Mouse (Mus musculus): ENCODE measurements around the gene Ahcyl1. TPM values are rescaled to one million over a fixed set of nuclear protein-coding genes. Genes with fewer than 3 reads are reported as not detected.

Gene Ahcyl1
- polyA plus RNA-seq, 1 experiment from 2014 or later: 105 TPM

DNA sequence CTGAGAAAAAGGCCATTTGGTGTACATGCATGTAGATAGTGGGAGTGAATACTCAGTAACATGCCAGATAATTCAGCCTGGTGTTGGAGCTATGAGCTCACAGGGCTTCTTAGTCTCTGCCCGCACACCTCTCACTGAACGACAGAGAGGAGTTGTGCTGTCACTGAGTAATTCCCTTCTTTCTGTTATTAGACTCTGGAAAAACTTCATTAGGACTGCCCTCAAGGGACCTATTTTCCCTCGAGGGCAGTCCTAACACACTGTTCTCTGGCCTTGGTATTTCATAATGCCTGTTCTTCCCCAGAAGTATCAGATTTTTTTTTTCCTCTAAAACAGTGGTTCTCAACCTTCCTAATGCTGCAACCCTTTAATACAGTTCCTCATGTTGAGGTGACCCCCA, 15.7 kb upstream of the Ahcyl1 start:
- no peaks in the 10 kb centered on the region for H3K4me1 ChIP-seq (ENCODE audit: control insufficient read depth, insufficient read depth, low read length)
- H3K27me3 ChIP-seq (replicated peaks; ENCODE audit: control insufficient read depth, insufficient read depth, low read length): no peaks in the 10 kb centered on the region
- no peaks in the 10 kb centered on the region for H3K9me3 ChIP-seq (replicated peaks; ENCODE audit: control insufficient read depth, low read length)
- WGBS: 61% methylated on average over 3 of the region's 3 CpGs
- H3K9ac ChIP-seq (ENCODE audit: low read length): no peak overlapping the region
- H3K4me2 ChIP-seq (ENCODE audit: low read length): no peak overlapping the region
- DNase-seq (ENCODE audit: low spot score) (no peak), ATAC-seq (no peak)
- no peak overlapping the region for H3K4me3 ChIP-seq (ENCODE audit: low read depth, low read length)
- H3K27ac ChIP-seq (ENCODE audit: low read depth, low read length): no peak overlapping the region
- H3K36me3 ChIP-seq (ENCODE audit: control insufficient read depth, insufficient read depth, low read length): no peaks in the 10 kb centered on the region

DNA sequence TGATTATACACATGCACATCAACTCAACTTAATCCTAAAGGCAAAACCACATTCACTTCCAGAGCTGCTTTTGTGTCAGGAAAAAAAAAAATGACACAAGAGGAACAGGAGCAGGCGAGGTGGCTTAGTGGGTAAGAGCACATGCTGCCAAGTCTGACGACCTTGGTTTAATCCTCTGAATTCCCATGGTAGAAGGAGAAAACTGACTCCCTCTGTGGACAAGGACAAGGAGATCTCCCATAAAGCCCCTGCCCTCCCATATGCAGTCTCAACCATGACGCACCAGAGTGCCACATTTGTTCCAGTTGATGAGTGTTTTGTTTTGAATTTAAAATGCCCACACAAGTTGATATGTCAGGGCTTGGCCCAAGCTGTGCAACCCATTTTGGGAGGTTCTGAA, 12.8 kb upstream of the Ahcyl1 start:
- Histone ChIP-seq H3K4me3 (ENCODE audit: low read depth, low read length) (no peak overlapping the region), H3K27ac (ENCODE audit: low read depth, low read length) (no peak overlapping the region), H3K9ac (ENCODE audit: low read length) (no peak overlapping the region), H3K9me3 (replicated peaks; ENCODE audit: control insufficient read depth, low read length) (no peaks in the 10 kb centered on the region), H3K27me3 (replicated peaks; ENCODE audit: control insufficient read depth, insufficient read depth, low read length) (no peaks in the 10 kb centered on the region), H3K4me2 (ENCODE audit: low read length) (no peak overlapping the region), H3K36me3 (ENCODE audit: control insufficient read depth, insufficient read depth, low read length) (no peaks in the 10 kb centered on the region), H3K4me1 (ENCODE audit: control insufficient read depth, insufficient read depth, low read length) (no peaks in the 10 kb centered on the region)
- DNase-seq (ENCODE audit: low spot score) (no peak), ATAC-seq (no peak)
- 26% methylated on average over 3 of the region's 3 CpGs for WGBS

DNA sequence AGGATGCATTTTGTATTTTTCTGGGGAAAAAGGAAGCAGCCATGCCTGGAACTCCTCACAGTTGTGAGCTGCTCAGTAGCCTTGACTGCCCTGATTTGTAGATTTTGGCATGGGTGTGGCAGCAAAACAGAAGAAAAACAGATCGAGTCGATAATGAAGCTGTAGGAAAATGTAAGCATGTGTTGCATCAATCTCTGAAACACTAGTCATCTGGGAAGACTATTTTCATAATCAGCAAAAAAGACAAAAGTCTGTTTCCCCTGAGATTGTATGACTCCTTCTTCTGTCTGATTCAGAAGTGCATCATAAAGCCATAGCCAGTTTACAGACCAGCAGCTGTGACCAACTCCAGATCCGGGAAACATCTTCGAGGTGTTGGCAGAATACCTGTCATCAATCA, 10.9 kb upstream of the Ahcyl1 start:
- no peak for DNase-seq (ENCODE audit: low spot score)
- no peaks in the 10 kb centered on the region for H3K27me3 ChIP-seq (replicated peaks; ENCODE audit: control insufficient read depth, insufficient read depth, low read length)
- 90% methylated on average over 4 of the region's 4 CpGs for WGBS
- H3K36me3 ChIP-seq (ENCODE audit: control insufficient read depth, insufficient read depth, low read length): no peaks in the 10 kb centered on the region
- no peaks in the 10 kb centered on the region for H3K4me1 ChIP-seq (ENCODE audit: control insufficient read depth, insufficient read depth, low read length)
- H3K9ac ChIP-seq (ENCODE audit: low read length): no peak overlapping the region
- H3K4me3 ChIP-seq (ENCODE audit: low read depth, low read length): no peak overlapping the region
- no peak overlapping the region for H3K27ac ChIP-seq (ENCODE audit: low read depth, low read length)
- no peak overlapping the region for H3K4me2 ChIP-seq (ENCODE audit: low read length)
- H3K9me3 ChIP-seq (replicated peaks; ENCODE audit: control insufficient read depth, low read length): no peaks in the 10 kb centered on the region
- no peak for ATAC-seq

DNA sequence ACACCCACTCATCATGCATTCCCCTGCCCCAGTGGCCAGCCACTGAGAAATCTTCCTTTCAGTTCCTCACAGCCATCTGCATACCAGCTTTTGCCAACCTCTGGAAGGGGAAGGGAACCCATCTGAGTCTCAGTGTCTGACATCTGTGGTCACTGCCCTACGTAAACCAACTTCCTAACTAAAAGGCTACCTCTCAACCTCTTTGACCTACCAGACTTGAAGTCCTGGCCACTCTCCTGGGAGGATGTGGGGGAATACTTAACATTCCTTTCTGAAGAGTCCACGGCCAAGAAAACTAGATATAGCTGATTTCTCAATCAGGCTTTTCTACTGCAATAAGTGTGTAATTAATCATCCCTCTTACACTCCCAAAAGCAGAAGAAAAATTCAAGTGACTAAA, 9.8 kb upstream of the Ahcyl1 start:
- Histone ChIP-seq H3K4me3 (ENCODE audit: low read depth, low read length) (no peak overlapping the region), H3K27ac (ENCODE audit: low read depth, low read length) (no peak overlapping the region), H3K9me3 (replicated peaks; ENCODE audit: control insufficient read depth, low read length) (no peaks in the 10 kb centered on the region), H3K4me2 (ENCODE audit: low read length) (no peak overlapping the region), H3K9ac (ENCODE audit: low read length) (no peak overlapping the region), H3K4me1 (ENCODE audit: control insufficient read depth, insufficient read depth, low read length) (no peaks in the 10 kb centered on the region), H3K27me3 (replicated peaks; ENCODE audit: control insufficient read depth, insufficient read depth, low read length) (no peaks in the 10 kb centered on the region), H3K36me3 (ENCODE audit: control insufficient read depth, insufficient read depth, low read length) (no peaks in the 10 kb centered on the region)
- ATAC-seq (no peak), DNase-seq (ENCODE audit: low spot score) (no peak)
- 77% methylated on average over 2 of the region's 2 CpGs for WGBS

DNA sequence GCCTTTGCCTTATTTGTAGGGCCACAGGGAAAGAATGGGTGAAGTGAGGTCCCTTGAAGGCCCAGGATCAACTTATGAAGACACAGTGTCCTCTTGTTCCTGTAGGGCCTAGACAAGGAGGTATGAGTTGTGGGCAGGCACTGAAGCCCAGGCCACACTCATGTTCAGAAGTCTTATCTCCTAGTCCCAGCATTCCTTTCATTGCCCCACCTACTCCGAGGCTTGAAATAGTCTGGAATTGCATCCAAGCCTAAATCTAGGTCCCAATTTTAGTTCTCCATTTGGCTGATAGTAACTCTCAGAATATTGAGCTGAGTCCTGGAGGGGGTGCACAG, 8.0 kb upstream of the Ahcyl1 start:
- 97% methylated on average over 1 of the region's 1 CpGs for WGBS
- no peak overlapping the region for H3K4me3 ChIP-seq (ENCODE audit: low read depth, low read length)
- DNase-seq (ENCODE audit: low spot score): no peak
- no peak overlapping the region for H3K9ac ChIP-seq (ENCODE audit: low read length)
- ATAC-seq: no peak
- no peaks in the 10 kb centered on the region for H3K36me3 ChIP-seq (ENCODE audit: control insufficient read depth, insufficient read depth, low read length)
- H3K9me3 ChIP-seq (replicated peaks; ENCODE audit: control insufficient read depth, low read length): no peaks in the 10 kb centered on the region
- H3K4me2 ChIP-seq (ENCODE audit: low read length): no peak overlapping the region
- no peaks in the 10 kb centered on the region for H3K27me3 ChIP-seq (replicated peaks; ENCODE audit: control insufficient read depth, insufficient read depth, low read length)
- H3K27ac ChIP-seq (ENCODE audit: low read depth, low read length): no peak overlapping the region
- H3K4me1 ChIP-seq (ENCODE audit: control insufficient read depth, insufficient read depth, low read length): no peaks in the 10 kb centered on the region

DNA sequence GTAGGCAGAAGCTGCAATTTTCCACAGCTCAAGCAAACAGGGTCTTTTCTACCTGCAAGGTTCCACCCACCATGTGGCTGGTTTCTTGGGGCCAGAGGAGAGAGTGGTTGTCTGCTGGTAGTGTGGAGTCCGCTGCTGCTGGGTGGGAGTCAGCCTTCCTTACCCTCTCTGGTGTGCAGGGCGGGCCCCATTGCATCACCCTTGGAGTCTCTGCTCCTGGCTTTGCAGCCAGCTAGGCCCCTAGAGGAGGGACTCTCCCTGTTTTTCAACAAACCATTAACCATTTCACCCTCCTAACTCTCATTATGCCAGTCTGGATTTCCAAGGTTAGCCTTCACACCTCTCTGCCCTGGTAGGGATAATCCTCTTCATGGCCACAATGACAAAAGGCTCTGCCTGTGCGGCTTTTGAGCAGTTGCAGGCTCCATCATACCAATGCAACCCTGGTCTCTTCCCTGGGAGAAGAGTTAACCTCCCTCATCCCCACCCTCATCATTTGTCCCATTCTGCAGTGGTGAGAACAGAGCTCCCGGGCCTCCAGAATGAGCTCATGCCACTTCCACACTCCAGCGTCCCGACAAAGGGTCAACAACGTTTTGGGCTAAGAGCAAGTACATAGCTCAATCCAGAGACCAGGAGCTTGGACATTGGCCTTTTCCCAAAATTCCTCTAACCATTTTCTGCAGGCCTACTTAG, 7.5 kb upstream of the Ahcyl1 start:
- H3K4me1 ChIP-seq (ENCODE audit: control insufficient read depth, insufficient read depth, low read length): no peaks in the 10 kb centered on the region
- no peak overlapping the region for H3K4me3 ChIP-seq (ENCODE audit: low read depth, low read length)
- no peaks in the 10 kb centered on the region for H3K36me3 ChIP-seq (ENCODE audit: control insufficient read depth, insufficient read depth, low read length)
- ATAC-seq (no peak), DNase-seq (ENCODE audit: low spot score) (no peak)
- H3K27ac ChIP-seq (ENCODE audit: low read depth, low read length): no peak overlapping the region
- no peaks in the 10 kb centered on the region for H3K9me3 ChIP-seq (replicated peaks; ENCODE audit: control insufficient read depth, low read length)
- WGBS: 77% methylated on average over 7 of the region's 7 CpGs
- H3K4me2 ChIP-seq (ENCODE audit: low read length): no peak overlapping the region
- no peaks in the 10 kb centered on the region for H3K27me3 ChIP-seq (replicated peaks; ENCODE audit: control insufficient read depth, insufficient read depth, low read length)
- no peak overlapping the region for H3K9ac ChIP-seq (ENCODE audit: low read length)

DNA sequence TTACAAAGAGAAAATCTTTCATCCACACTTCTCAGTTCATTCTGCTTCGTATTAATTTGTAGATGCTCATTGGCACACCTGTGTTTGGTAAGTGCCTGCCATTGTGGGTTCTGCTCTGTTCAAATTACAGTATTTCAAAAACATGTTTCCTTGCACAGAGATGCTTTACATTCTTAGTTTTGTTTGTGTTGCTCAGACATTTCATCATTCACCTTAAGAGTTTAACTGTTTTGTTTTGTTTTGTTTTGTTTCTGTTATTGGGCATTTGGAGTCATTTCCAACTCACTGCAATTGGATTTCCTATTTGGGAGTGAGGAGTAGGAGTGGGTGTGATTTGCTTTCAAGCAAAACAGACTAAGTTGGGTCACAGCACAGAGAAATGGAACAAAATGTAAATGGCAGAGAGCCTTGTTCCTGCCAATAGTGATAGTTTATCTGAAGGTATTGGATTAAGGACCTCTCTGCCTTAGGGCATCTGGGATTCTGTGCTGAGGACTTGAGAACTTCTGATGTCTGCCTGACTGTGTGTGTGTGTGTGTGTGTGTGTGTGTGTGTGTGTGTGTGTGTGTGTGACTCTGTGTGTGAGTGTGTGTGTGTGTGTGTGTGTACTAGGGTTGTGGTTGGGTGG, 5.5 kb upstream of the Ahcyl1 start:
- DNase-seq (ENCODE audit: low spot score) (no peak), ATAC-seq (no peak)
- Histone ChIP-seq H3K9ac (ENCODE audit: low read length) (no peak overlapping the region), H3K27me3 (replicated peaks; ENCODE audit: control insufficient read depth, insufficient read depth, low read length) (no peaks in the 10 kb centered on the region), H3K4me1 (ENCODE audit: control insufficient read depth, insufficient read depth, low read length) (no peaks in the 10 kb centered on the region), H3K4me3 (ENCODE audit: low read depth, low read length) (no peak overlapping the region), H3K9me3 (replicated peaks; ENCODE audit: control insufficient read depth, low read length) (no peaks in the 10 kb centered on the region), H3K36me3 (ENCODE audit: control insufficient read depth, insufficient read depth, low read length) (no peaks in the 10 kb centered on the region), H3K4me2 (ENCODE audit: low read length) (no peak overlapping the region), H3K27ac (ENCODE audit: low read depth, low read length) (no peak overlapping the region)
- WGBS: 81% methylated on average over 1 of the region's 1 CpGs

DNA sequence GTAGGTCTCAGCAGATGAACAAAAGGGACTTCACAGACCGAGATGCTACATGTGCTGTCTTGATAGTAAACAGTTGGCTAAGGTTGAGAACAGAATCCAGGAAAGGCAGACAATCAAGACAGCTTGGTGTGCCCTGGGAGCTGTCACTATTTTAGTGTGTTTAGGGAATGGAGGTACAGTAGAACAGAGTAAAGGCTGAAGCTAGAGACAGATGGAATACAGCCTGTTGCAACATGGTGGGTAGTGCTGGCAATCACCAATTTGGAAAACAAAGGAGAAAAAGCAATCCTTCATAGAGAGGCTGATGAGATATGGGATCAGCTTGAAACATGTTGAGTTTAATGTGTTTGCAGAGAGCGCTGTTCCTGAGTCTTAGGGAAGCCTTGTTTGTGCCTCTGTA, 4.3 kb upstream of the Ahcyl1 start:
- no peak for DNase-seq (ENCODE audit: low spot score)
- Histone ChIP-seq H3K4me3 (ENCODE audit: low read depth, low read length) (no peak overlapping the region), H3K9ac (ENCODE audit: low read length) (no peak overlapping the region), H3K36me3 (ENCODE audit: control insufficient read depth, insufficient read depth, low read length) (no peaks in the 10 kb centered on the region), H3K4me1 (ENCODE audit: control insufficient read depth, insufficient read depth, low read length) (no peaks in the 10 kb centered on the region), H3K27ac (ENCODE audit: low read depth, low read length) (no peak overlapping the region), H3K27me3 (replicated peaks; ENCODE audit: control insufficient read depth, insufficient read depth, low read length) (no peaks in the 10 kb centered on the region), H3K9me3 (replicated peaks; ENCODE audit: control insufficient read depth, low read length) (no peaks in the 10 kb centered on the region), H3K4me2 (ENCODE audit: low read length) (no peak overlapping the region)
- ATAC-seq: no peak
- WGBS: 87% methylated on average over 2 of the region's 2 CpGs

DNA sequence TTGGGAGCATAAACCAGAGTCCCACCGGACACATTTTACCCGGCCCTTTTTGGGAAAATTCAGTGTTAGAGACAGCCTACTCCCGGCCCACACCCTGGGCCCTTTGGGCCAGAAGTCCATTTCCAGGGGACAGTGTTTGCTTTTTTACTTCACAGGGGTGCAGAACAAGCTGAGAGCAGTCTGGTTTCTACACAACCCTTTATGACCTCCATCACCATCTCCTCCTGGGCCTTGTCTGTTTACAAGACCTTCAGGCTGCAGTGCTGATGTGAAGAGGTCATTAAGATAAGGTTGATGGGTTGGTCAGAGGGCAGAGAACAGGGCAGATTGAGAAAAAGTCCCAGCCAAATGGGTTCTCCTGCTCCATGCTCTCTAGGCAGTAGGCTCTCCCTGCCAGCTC, 550 bp upstream of the Ahcyl1 start:
- H3K4me1 ChIP-seq (ENCODE audit: control insufficient read depth, insufficient read depth, low read length): peaks cover 20% of the 10 kb centered on the region
- H3K36me3 ChIP-seq (ENCODE audit: control insufficient read depth, insufficient read depth, low read length): no peaks in the 10 kb centered on the region
- peak overlapping the region; percentile 28; the same call in 1 of the 2 replicates for H3K4me2 ChIP-seq (ENCODE audit: low read length)
- ATAC-seq (no peak), DNase-seq (ENCODE audit: low spot score) (no peak)
- 42% methylated on average over 3 of the region's 3 CpGs for WGBS
- H3K27ac ChIP-seq (ENCODE audit: low read depth, low read length): no peak overlapping the region
- no peak overlapping the region for H3K9ac ChIP-seq (ENCODE audit: low read length)
- H3K27me3 ChIP-seq (replicated peaks; ENCODE audit: control insufficient read depth, insufficient read depth, low read length): no peaks in the 10 kb centered on the region
- no peaks in the 10 kb centered on the region for H3K9me3 ChIP-seq (replicated peaks; ENCODE audit: control insufficient read depth, low read length)
- H3K4me3 ChIP-seq (ENCODE audit: low read depth, low read length): 0 out of 2 replicates have a peak overlapping the region, but pooled peaks have one; percentile 6

Measured in forebrain, embryonic 14.5 days (tissue).